Mouse (Mus musculus) gastrocnemius, adult 8-10 months (tissue): ENCODE data around the gene Tbc1d25. TPM values are rescaled to one million over a fixed set of nuclear protein-coding genes. Genes with fewer than 3 reads are reported as not detected.

Source experiments
- DNase-seq, 2 experiments: peaks; one replicate each; pipeline ENCODE4 v3.0.0; 2022; ENCODE audit warnings: low spot score in 2 of 2
- total RNA-seq, 4 experiments: library from RNA; stranded (reverse); gene quantifications; 2 replicates each; pipeline ENCODE4 v1.2.4; 2022

Gene Tbc1d25
- total RNA-seq, 4 experiments from 2014 or later: 2.3 to 3.6 (median 3.0) TPM

DNA sequence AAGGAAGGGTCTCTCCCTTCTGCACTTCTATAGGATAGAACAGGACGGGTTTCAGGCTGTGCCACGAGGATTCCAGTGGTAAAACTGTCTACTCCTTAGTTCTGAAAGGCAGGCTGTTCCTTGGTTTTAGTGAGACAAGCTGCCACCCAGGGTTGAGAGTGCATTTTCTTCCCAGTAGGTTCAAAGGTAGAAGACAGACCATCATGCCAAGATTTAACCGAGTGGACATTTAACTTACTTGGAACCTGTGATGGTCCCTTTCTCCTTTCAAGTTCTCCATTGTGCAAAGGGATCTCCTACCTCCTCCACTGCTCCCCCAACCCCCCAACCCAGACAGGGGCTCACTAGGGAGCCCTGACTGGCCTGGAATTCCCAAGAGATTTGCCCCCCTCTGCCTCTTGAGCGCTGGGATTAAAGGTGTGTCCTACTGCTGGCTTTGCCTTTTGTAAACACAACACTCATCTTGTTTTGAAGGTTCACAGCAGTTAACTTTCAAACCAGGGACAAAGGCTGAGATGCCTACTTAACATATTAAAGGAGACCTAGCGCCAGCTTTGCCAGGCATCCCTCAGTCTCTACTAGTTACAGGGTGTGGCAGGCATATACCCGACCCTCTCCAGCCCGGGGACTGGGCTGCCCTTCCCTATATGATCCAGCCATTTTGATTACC is 7.0 kb upstream of the Tbc1d25 start:
- no peak for DNase-seq

DNA sequence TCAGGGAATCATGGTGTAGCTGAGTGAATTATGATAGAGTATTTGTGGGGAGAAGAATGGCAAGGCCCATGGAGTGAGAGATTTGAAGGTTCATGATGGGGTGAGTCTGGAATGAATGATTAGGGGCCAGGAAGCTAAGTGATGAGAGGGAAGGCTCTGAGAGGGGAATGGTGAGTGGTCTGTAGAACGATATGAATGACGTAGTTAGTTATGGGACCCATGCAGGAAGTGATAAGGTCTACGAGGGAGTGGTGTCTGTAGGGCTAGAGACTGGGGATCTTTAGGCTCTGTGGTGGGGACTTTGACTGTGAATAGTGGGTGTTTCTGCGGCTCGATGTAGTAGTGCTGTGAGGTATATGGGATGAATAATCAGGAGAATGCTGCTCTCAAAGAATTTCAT is 3.7 kb upstream of the Tbc1d25 start:
- no peak for DNase-seq

DNA sequence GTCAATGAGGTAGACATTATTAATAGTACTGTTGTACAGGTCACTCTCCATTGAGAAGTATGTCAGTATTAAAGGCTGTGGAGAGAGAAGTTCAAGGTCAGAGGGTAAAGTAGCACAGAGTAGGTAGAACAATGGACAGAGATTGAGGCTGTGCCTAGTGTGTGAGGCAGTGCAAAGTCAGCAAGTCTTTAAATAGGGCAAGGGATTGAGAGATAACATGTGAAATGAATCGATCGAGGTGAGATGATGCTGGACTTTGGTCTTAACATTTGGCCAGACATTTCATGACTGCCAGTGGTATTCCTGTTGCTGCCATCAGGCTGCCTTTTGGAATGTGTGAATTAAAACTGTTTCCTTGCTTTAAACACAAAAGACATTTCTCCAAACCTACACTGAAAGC is 2.9 kb upstream of the Tbc1d25 start:
- no peak for DNase-seq

DNA sequence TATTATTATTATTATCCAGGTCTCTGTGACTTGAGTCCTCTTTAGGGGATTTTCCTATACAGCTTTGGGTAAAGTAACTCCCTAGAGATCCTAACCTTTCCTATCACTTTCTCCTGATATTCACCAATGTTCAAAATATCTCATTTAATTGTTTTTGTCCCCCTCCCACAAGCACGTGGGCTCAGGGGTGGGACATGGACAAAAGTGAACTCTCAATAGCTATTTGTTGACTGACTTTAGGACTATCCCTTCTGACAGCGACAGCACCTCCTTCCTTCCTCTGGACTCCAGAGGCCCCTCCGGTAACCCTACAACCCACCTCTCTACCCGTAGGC is 845 bp downstream of the Tbc1d25 start:
- DNase-seq: no peak

DNA sequence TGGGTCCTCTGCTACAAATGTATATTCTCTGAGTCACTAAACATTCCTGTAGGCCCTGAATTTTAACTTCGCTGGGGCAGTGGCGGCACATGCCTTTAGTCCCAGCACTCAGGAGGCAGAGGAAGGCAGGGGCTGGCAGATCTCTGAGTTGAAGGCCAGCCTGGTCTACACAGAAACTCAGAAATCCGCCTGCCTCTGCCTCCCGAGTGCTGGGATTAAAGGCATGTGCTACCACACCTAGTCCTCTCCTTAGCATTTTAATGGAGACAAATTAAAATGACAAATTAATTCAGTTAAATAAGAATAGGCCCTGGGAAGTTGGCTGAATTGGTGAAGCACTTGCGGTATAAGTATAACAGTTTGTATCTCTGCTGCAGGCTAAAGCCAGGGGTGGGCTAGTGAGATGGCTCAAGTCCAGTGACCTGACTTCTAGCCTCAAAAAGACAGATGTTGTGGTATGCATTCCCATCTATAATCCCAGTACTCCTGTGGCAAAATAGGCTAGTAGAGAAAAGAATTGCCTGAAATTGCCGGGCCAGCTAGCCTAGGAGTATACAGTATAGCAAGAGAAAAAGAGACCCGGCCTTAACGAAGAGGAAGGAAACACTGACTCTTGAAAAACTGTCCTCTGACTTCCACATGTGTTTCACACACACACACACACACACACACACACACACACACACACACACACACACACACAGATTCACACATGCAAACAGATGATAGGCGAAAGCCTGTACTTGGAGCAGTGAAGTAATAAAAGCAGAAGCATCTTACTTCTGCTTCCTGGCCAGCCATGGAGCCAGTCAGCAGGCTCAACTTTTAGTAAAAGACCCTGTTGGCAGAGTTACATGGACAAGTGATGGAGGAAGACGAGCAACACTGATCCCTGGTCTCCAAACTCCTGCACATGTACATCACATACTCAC is 8.0 kb downstream of the Tbc1d25 start:
- DNase-seq: no peak

DNA sequence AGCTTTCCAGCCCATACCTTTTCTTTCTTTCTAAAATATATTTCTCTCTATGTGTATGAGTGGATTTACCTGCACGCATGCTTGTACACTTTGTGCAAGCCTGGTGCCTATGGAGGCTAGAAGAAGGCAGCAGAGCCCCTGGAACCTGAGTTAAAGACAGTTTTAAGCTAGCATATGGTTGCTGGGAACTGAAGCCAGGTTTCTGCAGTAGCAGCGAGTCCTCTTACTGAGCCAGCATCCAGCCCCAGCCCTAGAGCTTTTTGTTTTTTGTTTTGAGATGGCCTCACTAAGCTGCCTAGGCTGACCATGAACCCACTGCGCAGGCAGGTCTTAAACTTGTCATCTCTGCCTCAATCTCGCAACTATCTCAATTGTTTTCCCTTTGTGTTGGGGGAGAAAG is 11.5 kb downstream of the Tbc1d25 start:
- DNase-seq: no peak

DNA sequence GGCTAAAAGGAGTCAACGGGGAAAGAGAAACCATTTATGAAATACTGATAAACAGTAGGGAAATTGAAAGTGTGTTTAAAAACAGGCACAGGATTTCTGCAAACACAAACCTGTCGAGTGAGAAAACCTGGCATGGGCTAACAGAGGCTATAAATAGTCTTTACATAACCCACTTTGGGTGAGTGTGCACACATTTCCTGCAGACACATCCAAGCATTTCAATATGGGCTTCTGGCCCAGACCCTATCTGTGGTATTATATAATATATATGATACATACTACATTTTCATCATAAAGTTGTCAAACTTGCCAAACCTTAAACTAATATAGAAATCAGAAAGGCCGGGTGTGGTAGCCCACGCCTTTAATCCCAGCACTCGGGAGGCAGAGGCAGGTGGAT is 12.9 kb downstream of the Tbc1d25 start:
- no peak for DNase-seq

DNA sequence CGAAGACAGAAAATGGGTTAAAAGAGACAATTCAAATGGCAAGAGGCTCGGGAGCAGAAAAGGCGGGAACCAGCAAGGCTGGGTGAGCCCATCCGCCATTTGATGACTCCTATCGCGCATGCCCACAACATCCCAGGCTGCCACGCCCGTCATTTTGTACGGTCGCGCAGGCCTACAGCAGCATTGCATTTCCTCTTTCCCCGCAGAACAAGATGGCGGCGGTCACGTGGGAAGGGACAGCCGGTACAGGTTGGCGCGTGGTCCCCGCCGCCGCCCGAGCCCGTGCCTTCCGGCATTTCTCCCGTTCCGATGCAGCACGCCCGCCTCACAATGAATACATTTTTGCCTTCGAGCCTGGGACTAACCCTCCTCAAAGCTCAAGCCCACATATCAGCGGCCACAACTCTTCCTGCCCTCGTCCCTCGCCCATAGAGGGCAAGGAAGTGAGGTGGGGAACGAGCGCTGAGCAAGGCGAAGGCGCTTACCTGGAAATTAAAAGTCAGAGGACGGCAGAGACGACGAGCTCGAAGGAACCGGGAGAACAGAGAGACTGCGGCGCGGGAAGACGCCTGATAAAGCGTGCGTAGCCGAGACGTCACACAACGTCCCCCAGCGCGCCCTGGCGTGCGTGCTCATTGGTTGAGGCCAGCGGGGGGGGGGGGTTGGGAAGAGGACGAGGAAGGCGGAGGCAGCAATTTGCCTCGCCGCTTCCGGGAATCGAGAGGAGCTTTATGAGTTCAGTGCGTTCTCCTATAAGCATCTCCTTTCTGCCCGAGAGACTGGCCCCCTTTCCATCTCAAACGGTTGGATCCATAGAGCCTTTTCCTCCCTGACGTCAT is 30.6 kb downstream of the Tbc1d25 start, which contains the start of gene Rbm3:
Gene Rbm3, minus strand, starts transcription at position 728 of the 839 bp plus-strand sequence.
- DNase-seq: peak; percentile 74 to 81

DNA sequence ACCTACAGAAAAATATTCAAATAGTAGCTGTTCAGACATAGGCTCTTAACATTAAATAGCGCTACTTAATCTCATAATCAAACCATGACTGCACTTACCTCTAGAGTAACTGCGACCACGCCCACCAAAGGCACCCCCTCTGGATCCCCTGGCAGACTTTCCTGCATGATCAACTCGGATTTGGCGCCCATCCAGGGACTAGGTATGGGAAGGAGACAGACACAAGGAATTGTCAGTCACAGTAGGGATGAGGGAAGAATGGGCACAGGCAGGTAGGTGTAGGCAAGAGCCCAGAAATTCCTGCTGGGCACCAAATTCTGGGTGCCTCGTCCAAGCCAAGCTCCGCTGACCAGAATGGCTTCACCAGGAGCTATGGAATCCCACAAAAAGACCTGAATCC is 32.2 kb downstream of the Tbc1d25 start:
- DNase-seq: no peak

DNA sequence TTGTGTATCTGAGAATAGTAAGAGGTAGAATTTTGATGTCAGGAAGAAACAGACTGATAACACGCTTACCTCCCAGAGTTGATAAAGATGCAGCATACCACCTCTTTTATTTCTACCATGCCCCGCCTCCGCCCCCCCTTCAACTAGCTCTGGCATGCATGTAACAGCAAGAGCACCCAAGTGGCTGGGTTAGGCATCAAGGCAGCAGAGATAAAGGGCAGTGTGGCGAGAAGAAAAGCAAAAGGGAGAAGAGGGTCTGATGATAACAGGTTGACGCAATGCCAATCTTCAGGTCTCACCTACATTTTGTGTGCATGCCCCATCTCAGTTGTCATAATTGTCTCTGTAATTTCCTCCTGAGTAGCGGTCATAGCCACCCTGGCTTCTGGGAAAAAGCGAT is 33.0 kb downstream of the Tbc1d25 start:
- no peak for DNase-seq

DNA sequence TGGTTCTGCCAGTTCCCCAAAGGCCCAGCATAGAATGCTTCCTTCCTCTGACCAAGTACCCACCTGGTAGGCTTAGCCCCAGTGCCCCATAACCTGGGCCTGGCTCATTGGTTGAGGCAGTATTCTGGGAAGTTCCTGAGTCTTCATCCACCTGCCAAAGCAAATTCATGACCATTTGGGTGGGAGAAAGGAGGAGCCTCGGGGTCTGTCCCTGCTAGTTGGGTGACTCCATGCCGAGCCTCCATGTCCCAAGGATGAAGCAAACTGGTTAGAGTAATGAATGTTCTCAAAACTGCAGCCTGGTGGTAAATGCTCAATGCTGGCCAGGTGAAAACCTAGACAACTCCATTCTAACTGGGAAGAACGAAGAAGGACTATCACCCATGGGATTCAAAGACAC is 34.9 kb downstream of the Tbc1d25 start:
- no peak for DNase-seq

DNA sequence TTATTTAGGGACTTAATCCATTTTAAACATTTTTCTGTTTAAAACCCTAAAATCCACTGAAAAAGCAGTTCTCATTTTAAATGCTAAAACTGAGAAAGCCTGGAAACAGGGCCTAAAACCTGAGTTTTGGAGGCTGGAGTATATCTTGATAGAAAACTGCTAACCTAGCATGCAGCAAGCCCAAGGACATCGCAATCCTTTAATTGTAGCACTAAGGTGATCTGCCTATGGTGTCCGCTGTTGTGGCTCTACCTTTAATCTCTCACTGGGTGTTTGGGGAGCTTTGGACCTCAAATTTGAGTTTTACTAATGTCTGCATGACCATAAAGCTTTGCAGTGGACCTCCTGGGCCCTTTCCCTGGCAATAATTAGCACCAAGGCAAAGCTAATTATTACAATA is 35.5 kb downstream of the Tbc1d25 start:
- no peak for DNase-seq

DNA sequence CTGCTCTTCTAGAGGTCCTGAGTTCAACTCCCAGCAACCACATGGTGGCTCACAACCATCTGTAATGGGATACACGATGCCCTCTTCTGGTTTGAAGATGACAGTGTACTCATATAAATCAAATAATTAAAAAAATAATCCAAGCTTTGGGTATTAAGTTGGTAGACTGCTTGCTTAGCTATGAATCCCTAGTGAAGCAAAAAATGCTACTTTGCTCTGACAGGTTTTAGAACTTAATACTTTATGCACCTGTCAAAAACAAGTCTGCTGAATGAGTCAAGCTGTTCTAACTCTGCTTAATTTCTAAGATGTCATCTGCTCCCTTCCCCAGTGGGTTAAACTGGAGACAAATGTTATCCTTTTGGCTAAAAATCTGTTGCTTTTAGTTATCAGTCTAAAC is 36.5 kb downstream of the Tbc1d25 start:
- no peak for DNase-seq

DNA sequence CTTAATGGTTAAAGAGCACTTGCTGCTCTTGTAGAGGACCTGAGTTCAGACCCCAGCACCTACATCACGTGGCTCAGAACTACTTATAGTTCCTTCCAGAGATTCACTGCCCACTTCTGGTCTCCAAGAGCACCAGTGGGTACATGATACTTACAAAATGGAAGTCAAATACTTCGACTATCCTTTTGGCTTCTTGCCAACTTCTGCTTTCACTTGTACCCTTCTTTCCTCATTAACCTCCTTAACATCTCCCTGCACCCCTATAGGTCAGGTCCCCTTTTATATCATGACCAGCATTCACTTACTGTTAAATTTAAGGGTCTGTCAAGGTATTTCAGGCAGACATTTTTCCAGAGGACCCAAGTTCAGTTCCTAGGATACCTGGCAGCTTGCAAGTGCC is 40.1 kb downstream of the Tbc1d25 start:
- DNase-seq: no peak

DNA sequence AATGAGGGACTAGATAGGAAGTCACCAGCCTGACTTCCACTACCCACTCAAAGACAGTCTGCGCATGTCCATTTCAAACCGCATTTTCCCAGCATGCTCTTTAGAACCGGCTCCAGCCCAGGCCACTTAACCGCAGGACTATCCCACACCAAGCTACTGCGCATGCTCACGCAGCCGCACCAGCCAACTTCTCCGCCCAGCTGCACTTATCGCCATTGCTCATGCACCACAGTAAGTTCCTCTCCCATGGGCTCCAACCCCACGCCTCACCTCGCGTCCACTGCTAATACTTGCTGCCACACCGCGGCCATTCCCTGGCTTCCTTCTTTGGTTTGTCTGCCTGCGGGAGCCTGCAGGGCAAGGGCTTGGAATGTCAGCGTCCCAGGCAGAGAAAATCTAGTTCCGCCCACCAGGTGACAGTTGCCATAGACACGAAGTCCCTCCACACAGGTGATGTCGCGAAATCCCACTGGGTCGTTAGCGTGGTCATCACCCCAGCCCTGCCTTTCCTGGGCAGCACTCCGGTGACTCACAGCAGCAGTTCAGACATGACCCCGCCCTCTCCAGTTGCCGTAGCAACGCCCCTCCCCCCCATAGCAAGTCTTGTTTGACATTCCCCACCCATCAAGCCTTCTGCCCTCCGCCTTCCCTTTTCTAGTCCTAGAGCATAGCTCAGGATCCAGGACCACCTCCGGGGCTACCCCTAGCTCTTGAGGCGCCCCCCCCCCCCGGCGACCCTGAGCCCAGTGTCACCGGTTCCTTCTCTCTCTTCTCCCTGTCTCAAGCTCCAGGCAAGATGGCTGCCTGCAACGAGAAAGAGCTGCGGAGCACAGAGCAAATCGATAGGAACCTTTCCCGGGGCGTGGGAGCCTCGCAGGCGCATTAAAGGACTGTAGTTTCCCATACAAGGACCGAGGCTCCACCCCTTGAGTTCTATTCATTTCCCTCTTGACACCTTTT is 43.7 kb downstream of the Tbc1d25 start, which contains the start of gene Wdr13:
Gene Wdr13, minus strand, starts transcription at position 876 of the 960 bp plus-strand sequence.
- DNase-seq: peak; percentile 80 to 89

DNA sequence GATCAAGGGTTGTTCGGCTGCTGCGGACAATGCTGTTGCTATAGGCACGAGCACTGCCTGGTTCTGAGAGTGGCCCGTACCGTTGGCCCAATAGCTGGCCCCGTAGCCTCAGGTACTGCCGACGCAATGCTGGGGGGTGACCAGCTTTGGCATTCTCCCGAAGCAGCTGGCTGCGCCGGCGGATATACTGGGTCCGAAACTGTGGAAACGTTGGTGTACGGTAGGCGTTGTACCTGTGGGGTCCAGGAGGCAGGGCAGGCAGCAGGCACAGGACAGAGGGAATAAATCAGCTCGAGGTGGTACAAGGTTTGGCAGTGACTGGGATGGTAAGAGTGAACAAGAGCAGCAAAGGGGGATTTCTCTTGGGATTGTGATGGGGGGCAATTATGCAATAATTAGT is 44.6 kb downstream of the Tbc1d25 start:
- no peak for DNase-seq

DNA sequence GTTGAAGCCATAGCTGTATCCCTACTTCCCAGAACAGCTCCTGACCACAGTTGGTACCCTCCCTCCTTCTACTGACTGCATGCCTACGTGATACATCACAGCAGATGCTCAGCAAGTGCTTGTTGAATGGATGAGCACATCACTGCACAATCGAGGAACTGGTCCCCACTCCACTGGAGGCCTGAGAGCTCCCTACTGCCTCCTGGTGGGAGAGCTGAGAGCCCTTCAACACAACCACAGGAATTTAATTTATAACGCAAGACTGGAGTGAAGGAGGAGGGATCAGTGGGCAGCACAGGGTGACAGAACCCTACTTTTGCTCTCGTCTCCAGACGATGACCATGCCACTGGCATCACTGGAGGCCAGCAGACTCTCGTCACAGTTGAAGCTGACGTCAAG is 50.7 kb downstream of the Tbc1d25 start:
- DNase-seq: no peak

DNA sequence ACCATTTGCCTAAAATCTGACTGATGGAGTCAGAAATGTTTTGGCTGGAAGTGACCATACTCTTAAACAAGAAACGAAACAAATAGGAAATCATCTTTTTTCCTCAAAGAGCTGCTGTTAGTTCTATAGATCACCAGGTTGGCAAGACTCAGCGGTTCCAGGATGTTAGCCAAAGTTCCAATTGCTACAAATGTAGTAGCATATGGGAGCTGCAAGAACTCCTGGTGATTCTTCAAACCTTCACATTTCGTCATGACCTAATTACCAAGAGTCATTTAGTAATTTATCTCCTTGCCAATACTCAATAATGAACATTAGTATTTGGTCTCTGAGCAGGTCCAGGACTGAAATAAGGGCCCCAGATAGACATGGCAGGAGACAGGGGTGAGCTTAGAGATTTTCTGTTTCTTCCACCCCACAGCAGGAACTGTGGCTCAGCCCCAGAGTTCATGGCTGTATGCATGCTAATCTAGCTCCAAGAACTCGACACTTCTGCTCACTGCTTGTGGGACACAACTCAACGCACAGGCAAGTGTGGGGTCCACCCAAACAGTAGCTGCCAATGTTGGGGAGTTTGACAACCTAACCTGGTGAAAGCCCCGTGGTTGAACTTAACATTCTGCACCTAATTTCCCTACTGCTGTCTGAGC is 52.0 kb downstream of the Tbc1d25 start:
- no peak for DNase-seq

DNA sequence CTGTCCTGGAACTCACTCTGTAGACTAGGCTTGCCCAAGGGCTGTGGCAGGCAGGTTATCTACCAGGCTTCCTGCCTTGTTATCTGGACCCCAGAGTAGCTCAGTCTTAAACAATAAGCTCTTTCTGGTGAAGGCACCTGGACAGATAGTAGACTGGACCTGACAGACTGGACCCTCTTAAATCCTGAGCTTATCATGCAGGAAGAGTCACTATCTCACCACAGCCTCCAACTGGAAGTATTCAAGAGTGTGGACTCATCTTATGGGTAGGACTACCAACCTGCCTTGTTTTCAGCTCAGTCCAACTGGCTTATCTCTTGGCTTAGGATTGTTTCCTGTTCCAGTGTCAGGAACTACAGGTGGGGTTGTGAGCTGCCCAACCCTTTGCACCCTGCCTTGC is 58.7 kb downstream of the Tbc1d25 start:
- DNase-seq: no peak

DNA sequence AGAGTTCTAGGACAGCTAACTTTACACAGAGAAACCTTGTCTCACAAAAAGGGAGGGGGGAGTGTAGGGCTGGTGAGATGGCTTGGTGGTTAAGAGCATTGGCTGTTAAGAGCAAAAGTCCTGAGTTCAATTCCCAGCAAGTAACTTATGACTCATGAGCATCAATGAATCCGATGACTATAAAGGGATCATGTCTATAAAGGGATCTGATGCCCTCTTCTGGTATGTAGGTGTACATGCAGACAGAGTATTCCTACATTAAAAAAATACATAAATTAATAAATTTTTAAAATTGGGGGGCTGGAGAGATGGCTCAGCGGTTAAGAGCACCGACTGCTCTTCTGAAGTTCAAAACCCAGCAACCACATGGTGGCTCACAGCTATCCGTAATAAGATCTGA is 60.7 kb downstream of the Tbc1d25 start:
- no peak for DNase-seq
